Mouse (Mus musculus) left cerebral cortex, adult 8-10 months (tissue): ENCODE data around the gene Arhgef28. TPM values are rescaled to one million over a fixed set of nuclear protein-coding genes. Genes with fewer than 3 reads are reported as not detected.
"Not testable (repeated sequence)": the region's sequence is repeated elsewhere in the genome, so short reads cannot be mapped to it uniquely, and the experiment has no call there.

ENCODE experiments used
- DNase-seq, 2 experiments: peaks; one replicate each; pipeline ENCODE4 v3.0.0; 2022; ENCODE audit warnings: low spot score in 2 of 2
- total RNA-seq, 4 experiments: library from RNA; stranded (reverse); gene quantifications; 2 replicates each; pipeline ENCODE4 v1.2.4; 2022

Arhgef28 gene
- total RNA-seq, 4 experiments from 2014 or later, result 29.5 to 41.9 (median 34.7) TPM

DNA sequence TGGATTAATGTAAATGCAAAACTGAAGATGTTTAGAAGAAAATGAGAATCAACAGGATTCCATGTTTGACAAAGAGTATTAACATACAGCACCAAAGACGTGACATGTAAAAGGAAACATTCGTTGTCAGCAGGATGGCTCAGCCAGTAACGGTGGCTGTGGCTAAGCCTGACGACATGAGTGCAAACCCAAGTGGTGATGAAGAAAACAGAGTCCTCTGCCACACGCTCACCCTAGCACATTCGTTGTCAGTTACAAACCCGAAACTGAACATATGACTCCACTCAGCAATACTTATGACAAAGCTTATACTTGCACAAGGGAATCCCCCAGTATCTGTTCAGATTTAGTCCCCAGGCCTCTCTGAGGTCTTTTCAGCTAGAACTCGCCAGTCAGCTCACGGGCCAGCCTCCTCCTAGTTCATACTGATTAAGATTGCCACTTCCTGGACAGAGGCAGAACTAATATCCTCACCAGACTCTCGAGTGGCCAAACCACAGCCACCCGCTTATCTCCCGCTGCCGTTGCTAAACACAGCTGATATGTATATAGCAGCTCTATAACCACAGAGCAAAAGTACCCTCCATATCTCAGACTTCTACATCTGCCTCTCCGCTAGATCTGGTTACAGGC is 82.0 kb downstream of the Arhgef28 start:
- DNase-seq, result no peak

DNA sequence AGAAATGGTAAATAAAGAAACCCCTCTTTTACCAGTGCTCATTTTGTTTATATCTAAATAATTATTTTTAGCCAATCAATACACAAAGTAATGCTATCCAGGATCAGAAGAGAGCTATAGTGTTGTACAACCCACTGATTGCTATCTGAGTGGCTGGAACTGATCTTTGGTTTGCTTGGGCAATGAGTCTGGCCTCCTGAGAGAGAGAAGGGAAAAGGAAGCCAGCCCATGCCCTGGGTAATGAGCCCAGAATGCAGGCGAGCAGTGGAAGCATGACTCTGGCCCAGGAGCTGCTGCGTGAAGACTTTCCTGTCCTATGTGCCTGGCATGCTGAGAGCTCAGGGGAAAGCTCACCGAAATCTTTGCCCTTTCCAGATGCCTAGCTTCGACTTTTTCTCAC is 83.5 kb downstream of the Arhgef28 start:
- DNase-seq, result no peak

- no peak for DNase-seq
These were observed 84.2 kb downstream of the Arhgef28 start for GRCm38 (mm10) chr13:98121993-98122392.

DNA sequence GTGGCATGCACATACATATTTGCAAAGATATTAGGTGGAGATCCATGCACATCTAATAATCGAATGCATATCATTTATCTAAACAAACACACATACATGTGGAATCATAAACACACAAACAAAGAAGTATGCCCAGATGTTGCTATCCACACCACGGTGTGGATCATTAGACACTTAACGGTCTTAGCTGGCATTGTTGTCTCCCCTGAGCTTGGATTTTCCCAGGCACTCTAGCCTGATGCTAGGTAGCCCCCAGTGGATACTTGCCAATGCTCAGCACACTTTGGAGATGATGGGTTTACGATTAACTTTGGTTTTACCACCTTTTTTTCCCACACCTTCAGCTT is 85.1 kb downstream of the Arhgef28 start:
- DNase-seq, result no peak

DNA sequence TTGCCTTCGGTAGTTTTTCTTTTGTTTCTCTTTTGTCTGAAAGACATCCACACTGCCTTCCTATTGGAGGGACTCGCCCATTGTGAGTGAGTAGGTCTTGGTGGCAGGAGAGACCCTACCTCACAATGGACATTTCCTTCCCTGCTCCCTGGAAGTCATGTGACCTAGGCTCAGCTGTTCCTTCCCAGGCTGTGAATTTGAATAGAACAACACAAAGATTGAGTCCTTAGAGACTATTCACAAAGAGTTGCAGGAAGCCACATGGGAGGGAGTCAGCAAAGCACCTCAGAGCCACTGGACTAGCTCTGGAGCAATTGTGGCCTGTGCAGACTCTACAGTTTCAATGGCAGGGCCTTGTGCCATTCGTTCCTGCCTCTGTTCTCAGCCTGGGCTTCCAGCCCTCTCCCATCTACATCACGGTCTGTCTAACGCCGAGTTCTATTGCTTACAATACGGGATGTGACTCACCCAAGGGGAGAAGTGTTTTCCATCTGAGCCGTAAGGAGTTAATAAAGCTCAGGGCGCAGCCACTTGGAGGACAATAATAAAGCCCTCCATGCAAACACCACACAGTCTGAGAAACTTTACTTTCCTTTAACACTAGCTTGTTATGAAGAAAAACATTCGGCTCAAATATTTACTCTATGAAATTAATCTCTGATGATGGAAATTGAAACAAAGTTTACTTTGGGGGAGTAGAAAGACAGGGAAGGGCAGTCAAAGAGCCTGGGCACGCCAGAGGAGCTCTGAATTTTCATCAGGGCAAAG is 85.7 kb downstream of the Arhgef28 start:
- DNase-seq, result no peak

DNA sequence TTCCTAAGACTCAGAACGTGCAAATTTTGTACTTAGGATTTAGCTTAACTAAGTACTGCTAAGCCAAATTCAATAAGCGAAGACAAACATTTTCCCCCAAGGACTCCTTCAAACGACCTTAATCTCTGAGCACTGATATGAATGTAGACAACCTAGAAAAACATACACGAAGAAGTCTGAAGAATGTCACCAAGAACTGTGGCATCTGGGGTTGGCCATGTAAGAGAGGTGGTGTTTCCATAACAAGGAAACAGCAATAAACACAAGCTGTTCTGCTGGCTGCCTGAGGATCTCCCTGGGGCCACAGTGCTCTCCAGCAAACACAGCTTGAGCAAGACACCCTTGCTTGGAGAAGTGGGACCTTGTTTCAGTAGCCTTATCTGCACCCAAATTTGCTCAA is 87.9 kb downstream of the Arhgef28 start:
- no peak for DNase-seq

GRCm38 (mm10) chr13:98117566-98118254 is 88.5 kb downstream of the Arhgef28 start:
- DNase-seq, result no peak

- no peak for DNase-seq
These were observed 90.6 kb downstream of the Arhgef28 start for GRCm38 (mm10) chr13:98115650-98116049.

GRCm38 (mm10) chr13:98115051-98115450 is 91.2 kb downstream of the Arhgef28 start:
- DNase-seq, result no peak

GRCm38 (mm10) chr13:98112812-98113503 is 93.3 kb downstream of the Arhgef28 start:
- DNase-seq, result no peak

DNA sequence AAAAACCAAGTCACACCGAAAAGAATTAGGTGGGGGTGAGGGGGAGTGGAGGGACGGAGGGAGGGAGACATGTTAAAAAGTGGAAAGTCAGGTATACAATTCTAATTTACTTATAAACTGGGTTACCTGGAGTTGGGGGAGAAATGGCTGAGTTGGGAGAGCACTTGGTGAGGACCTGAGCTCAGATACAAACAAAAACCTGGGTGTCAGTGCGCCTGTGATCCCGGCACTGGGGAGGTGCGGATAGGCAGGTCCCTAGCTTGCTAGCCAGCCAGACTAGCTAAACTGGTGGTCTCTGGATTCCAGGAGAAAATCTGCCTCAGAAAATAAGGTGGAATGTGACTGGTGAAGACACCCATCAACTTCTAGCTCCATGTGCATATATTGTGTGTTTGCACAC is 94.7 kb downstream of the Arhgef28 start:
- DNase-seq, result no peak

- DNase-seq, result no peak
These were observed 95.2 kb downstream of the Arhgef28 start for GRCm38 (mm10) chr13:98111021-98111420.

DNA sequence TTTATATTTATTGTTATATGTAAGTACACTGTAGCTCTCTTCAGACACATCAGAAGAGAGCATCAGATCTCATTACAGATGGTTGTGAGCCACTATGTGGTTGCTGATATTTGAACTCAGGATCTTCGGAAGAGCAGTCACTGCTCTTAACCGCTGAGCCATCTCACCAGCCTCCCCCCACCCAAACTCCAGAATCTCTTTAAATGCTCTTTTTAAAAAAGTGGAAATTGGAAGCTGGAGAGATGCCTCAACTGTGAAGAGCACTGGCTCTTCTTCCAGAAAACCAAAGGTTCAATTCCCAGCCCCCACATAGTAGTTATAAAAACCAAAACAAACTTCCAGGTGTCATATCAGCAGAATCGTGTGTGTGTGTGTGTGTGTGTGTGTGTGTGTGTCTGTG is 97.8 kb downstream of the Arhgef28 start:
- not testable (repeated sequence) for DNase-seq

DNA sequence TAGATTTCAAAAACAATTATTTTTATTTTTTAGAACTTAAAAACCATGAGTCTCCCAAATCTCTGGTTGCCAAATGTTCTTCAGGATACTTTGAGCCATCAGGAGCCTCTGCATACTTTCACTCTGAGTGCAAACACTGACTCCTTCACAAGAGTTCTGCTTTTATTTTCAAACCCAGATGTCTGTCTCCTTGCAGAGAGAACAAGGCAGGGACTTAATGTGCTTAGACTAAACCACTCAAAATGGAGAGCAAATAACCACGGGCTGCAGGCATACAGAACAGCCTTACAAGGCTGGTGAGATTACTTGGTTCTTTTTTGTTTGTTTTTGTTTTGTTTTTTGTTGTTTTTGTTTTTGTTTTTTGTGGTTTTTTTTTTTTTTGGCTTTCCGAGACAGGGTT is 98.6 kb downstream of the Arhgef28 start:
- DNase-seq, result no peak

DNA sequence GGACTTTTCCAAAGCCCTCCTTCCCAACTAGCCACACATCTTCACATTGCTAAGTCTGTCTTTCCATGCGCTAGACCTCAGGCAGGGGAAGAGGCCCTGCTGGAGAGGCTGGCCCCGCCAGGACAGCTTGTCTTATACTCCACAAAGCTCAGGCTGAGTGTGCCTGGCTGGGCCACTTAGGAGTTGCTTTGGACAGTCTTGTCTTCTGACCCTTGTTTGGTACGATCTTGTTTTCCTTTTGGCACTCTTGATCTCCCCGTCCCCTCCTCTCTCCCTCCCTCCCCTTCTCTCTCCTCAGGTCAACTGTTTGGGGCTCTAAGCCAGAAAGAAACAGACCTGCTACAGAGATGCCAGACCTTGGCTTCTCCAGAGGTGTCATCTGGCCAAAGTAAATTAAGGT is 110.3 kb downstream of the Arhgef28 start:
- no peak for DNase-seq

DNA sequence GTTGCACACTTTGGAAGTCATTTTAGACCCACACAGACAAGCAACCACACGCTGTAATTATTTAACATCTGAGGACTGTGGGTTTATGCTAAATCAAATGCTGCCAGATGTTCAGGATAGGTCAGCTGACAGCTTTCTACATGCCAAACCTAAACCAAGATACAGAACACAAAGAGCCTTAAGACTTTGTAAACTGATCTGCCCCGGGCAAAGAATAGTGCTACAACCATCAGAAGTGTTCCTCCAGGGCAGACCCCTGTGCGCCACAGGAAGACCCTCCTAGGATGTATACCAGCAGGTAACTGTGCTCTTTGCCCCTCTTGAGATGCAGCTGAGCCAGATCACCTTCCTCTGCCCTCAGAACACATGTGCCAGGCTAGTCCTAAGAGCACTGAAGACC is 111.9 kb downstream of the Arhgef28 start:
- no peak for DNase-seq

- DNase-seq, result no peak
These were observed 112.8 kb downstream of the Arhgef28 start for GRCm38 (mm10) chr13:98093483-98093882.

DNA sequence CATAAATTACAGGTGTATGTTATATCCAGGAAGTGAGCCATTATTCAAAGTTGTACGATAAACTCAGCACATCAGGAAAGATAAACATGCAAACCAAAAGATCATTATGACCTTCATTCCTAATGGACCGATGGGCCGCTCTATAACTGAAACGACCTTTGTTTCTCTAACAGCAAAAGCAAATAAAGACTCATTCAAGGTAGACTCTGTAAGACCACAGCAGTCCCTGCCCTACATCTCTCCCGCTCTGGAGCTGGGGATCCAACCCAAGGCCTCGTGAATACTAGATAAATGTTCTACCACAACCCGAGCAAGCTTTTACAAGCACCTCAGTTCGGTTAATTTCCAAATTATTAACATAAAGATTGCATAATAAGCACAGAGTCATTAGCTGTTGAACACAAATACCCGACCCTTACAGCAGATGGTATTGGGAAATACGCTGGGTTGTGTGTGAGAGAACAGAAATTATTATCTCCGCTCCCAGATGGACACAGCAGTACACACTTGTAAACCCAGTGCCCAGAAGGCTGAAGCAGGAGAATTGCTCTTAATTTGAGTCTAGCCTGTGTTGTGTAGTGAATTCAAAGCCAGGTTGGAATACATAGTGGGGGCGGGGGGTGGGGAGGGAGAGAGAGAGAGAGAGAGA is 113.8 kb downstream of the Arhgef28 start:
- DNase-seq, result no peak

DNA sequence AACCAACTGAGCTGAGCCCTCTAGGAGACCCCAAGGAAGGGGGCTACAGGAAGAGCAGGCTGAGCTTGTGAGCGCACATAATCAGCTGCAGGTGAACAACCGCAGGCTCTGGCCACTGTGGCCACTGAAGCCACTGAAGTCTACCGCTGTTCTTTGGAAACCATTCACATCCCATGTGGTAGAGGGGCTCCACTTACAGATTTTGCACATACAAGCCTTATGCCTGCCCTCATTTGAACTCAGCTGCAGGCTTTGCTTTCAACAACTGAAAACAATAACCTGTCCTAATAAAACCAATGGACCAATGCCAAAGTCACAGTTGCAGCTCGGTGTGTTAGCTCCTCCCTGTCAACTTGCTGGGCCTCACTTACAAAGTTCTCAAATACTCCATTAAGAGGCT is 126.6 kb downstream of the Arhgef28 start:
- DNase-seq, result no peak

GRCm38 (mm10) chr13:98078251-98078650 is 128.0 kb downstream of the Arhgef28 start:
- no peak for DNase-seq

DNA sequence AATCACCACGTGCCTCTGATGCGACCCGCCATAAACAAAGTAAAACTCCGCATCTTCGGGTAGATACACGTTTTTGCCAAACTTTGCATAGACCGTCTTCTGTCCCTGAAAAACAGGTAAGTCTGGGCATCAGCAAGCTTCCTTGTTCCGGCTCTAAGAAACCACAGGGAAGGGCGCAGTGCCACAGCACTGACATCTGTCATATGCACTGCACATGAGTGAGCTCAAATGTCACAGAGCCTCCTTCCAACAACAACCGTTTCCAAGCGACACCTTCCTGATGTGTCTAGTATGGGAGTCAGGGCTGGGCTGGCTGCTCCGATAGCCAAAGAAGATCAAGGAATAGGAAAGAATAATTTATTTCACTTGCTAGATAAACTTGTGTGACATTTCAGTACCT is 129.0 kb downstream of the Arhgef28 start:
- DNase-seq, result no peak

- DNase-seq, result no peak
These were observed 131.4 kb downstream of the Arhgef28 start for GRCm38 (mm10) chr13:98074871-98075270.
